Mouse (Mus musculus) CH12.LX (cell line): Measurements from ENCODE around the gene Supv3l1.

ENCODE experiments used
- CTCF ChIP-seq, 2 experiments: IDR thresholded peaks in 1 of 2; conservative IDR thresholded peaks in 1 of 2; 2 replicates each; pipeline ENCODE4 v1.5.1; 2011 to 2012; ENCODE audit warnings: low read depth in 2 of 2, low read length in 2 of 2, improper control_type of control experiment in 1 of 2, inconsistent platforms in 1 of 2, mild to moderate bottlenecking in 1 of 2, moderate library complexity in 1 of 2
- EP300 ChIP-seq: IDR thresholded peaks from 2 replicates; pipeline ENCODE4 v1.6.1; 2011; ENCODE audit warnings: low read length, improper control_type of control experiment
- GABPA ChIP-seq: IDR thresholded peaks from 2 replicates; pipeline ENCODE4 v1.6.1; 2012; ENCODE audit warnings: low read depth, low read length, improper control_type of control experiment, inconsistent platforms; ENCODE audit not compliant: insufficient replicate concordance
- MAX ChIP-seq: IDR thresholded peaks from 2 replicates; pipeline ENCODE4 v1.6.1; 2011; ENCODE audit warnings: low read length, improper control_type of control experiment
- POLR2A ChIP-seq: IDR thresholded peaks from 2 replicates; pipeline ENCODE4 v1.6.1; 2011; ENCODE audit warnings: low read depth, mild to moderate bottlenecking, improper control_type of control experiment, low read length
- POLR2AphosphoS2 ChIP-seq: IDR thresholded peaks from 2 replicates; pipeline ENCODE4 v1.6.1; 2011; ENCODE audit warnings: low read depth, low read length, improper control_type of control experiment
- SIN3A ChIP-seq: IDR thresholded peaks from 2 replicates; pipeline ENCODE4 v1.6.1; 2012; ENCODE audit warnings: low read length, improper control_type of control experiment, inconsistent platforms
- SMC3 ChIP-seq: IDR thresholded peaks from 2 replicates; pipeline ENCODE4 v1.6.1; 2011; ENCODE audit warnings: low read depth, low read length, improper control_type of control experiment

- TF ChIP-seq POLR2A (no peak), MAX (no peak), GABPA (no peak), SIN3A (no peak), CTCF (conservative IDR thresholded peaks at IDR 0.05 in 1 of 2, IDR thresholded peaks at IDR 0.05 in 1 of 2; ENCODE audit: low read depth in 2 of 2, low read length in 2 of 2) (no peak), EP300 (no peak), SMC3 (no peak), POLR2AphosphoS2 (no peak)
Observed at GRCm38 (mm10) chr10:62420399-62420798, 29.1 kb downstream of the Supv3l1 start.
